Mouse (Mus musculus) A20 (cell line): ENCODE data around the gene Dusp10.

Experiments
- DNase-seq: peaks from one replicate; pipeline ENCODE4 v3.0.0-alpha.2; 2011; ENCODE audit warnings: low read depth, low spot score

Dusp10 gene

GRCm38 (mm10) chr1:184100927-184101749 lies 88.0 kb downstream of the Dusp10 start:
- peak; percentile 69 for DNase-seq

DNA sequence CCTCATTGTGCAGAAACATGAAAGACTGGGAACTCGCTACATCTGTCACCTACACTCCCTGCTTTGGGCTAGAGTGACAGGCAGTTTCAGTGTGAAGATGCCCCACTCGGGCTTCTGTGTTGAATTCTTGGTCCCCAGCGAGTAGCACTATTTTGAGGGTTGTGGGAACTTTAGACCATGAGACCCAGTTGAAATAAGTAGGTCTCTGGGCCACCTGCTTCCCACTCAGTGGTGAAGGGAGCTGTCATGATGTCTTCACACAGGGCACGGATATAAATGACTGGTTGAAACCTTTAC lies 88.6 kb downstream of the Dusp10 start:
- no peak for DNase-seq

GRCm38 (mm10) chr1:184106832-184107231 lies 93.7 kb downstream of the Dusp10 start:
- DNase-seq: no peak

- no peak for DNase-seq
Measured at GRCm38 (mm10) chr1:184107448-184107847, 94.3 kb downstream of the Dusp10 start.

DNA sequence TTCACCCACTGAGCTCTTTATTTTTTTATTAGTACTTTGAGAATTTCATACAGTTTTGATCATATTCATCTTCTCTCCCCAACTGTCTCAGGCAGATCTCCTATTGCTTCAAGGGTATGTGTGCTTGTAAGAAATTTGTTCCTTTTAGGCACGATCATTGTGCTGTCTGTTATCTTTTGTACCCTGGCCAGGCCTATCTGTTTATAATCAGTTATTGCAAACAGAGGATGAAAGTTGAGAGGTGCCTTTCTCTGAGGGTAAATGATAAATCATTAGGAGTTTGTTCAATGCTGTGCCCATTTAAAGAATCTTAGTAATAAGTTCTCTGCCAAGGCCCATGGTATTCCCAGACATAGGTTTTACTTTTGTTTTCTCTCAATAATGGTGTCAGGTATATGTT lies 95.2 kb downstream of the Dusp10 start:
- DNase-seq: no peak

DNA sequence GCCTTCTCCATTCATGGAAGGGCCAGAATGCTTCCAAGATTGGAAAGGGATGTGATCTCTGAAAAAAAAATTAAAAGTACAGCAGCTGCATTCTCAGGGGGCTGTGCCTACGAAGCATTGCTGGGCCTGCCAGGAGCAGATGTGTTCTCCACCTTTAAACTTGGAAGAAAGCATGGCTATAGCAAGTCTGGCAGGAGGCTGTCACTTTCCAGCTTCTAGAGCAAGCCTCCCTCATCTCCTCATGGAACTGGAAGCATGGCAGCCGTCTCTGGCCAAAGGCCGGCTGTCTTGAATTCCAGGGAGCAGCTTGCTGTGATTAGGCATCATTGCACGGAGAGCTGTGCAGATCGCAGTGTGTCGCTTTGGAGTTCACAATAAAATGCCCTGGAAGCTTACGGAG lies 104.5 kb downstream of the Dusp10 start:
- DNase-seq: no peak

- peak; percentile 26 for DNase-seq
Measured at GRCm38 (mm10) chr1:184117991-184118390, 104.9 kb downstream of the Dusp10 start.

- DNase-seq: no peak
Measured at GRCm38 (mm10) chr1:184118586-184118985, 105.5 kb downstream of the Dusp10 start.
